Mouse (Mus musculus): ENCODE measurements around the gene Olfr686.

DNA sequence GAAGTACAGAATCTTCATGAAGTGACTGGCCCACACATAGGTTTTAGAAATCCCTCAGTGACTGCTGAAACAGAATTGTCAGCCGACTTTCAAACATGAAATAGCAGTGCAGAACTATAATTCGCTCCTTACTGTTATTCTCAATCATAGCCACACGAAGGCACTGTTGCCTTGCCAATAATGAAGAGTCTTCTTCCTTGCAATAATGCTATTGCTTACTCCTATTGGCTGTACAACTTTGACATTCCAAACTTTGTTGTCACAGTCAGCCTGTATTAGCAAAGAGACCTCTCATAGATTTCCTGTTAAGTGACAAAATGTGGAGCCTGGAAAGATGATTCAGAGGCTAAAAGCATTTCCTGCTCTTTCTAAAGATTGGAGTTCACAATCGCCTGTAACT, 36.5 kb downstream of the Olfr686 start:
- TF ChIP-seq CTCF (IDR thresholded peaks at IDR 0.05; ENCODE audit: control insufficient read depth, insufficient read depth, insufficient replicate concordance, low read depth, low read length) (no peak), POLR2A (IDR thresholded peaks at IDR 0.05; ENCODE audit: control insufficient read depth, low read depth, low read length) (no peak)

All from testis, adult 2 months (tissue).